Mouse (Mus musculus) fat pad, adult 2 months (tissue): ENCODE results near the gene Arhgap24.

Source experiments
- DNase-seq: peaks from one replicate; pipeline ENCODE4 v3.0.0-alpha.2; 2011; ENCODE audit warnings: low read depth, low spot score; ENCODE audit errors: extremely low read depth

Gene Arhgap24

GRCm38 (mm10) chr5:102576750-102577149 lies 95.6 kb downstream of the Arhgap24 start:
- no peak for DNase-seq

- DNase-seq, result no peak
Observed at GRCm38 (mm10) chr5:102577729-102578128, 96.5 kb downstream of the Arhgap24 start.

GRCm38 (mm10) chr5:102578431-102578830 lies 97.2 kb downstream of the Arhgap24 start:
- DNase-seq, result no peak

GRCm38 (mm10) chr5:102582864-102583410 lies 101.7 kb downstream of the Arhgap24 start:
- DNase-seq, result no peak

- DNase-seq, result no peak
Observed at GRCm38 (mm10) chr5:102591422-102591821, 110.2 kb downstream of the Arhgap24 start.

- DNase-seq, result no peak
Observed at GRCm38 (mm10) chr5:102593058-102593457, 111.9 kb downstream of the Arhgap24 start.

- DNase-seq, result no peak
Observed at GRCm38 (mm10) chr5:102599102-102599501, 117.9 kb downstream of the Arhgap24 start.

GRCm38 (mm10) chr5:102613571-102613970 lies 132.4 kb downstream of the Arhgap24 start:
- no peak for DNase-seq

- no peak for DNase-seq
Observed at GRCm38 (mm10) chr5:102614081-102614480, 132.9 kb downstream of the Arhgap24 start.

- DNase-seq, result no peak
Observed at GRCm38 (mm10) chr5:102615249-102615648, 134.1 kb downstream of the Arhgap24 start.

GRCm38 (mm10) chr5:102621036-102621435 lies 139.8 kb downstream of the Arhgap24 start:
- DNase-seq, result peak; percentile 79

- DNase-seq, result no peak
Observed at GRCm38 (mm10) chr5:102623807-102624435, 142.7 kb downstream of the Arhgap24 start.

GRCm38 (mm10) chr5:102626671-102627070 lies 145.5 kb downstream of the Arhgap24 start:
- no peak for DNase-seq

GRCm38 (mm10) chr5:102629362-102629771 lies 148.2 kb downstream of the Arhgap24 start:
- DNase-seq, result no peak

- DNase-seq, result no peak
Observed at GRCm38 (mm10) chr5:102635591-102635990, 154.4 kb downstream of the Arhgap24 start.

- no peak for DNase-seq
Observed at GRCm38 (mm10) chr5:102639782-102640559, 158.8 kb downstream of the Arhgap24 start.

GRCm38 (mm10) chr5:102643364-102643763 lies 162.2 kb downstream of the Arhgap24 start:
- DNase-seq, result no peak

- no peak for DNase-seq
Observed at GRCm38 (mm10) chr5:102643820-102644219, 162.6 kb downstream of the Arhgap24 start.

GRCm38 (mm10) chr5:102659061-102659460 lies 177.9 kb downstream of the Arhgap24 start:
- DNase-seq, result no peak

GRCm38 (mm10) chr5:102664988-102665726 lies 184.0 kb downstream of the Arhgap24 start:
- DNase-seq, result peak; percentile 59

GRCm38 (mm10) chr5:102666886-102667285 lies 185.7 kb downstream of the Arhgap24 start:
- DNase-seq, result peak; percentile 81
